Mouse (Mus musculus) E14TG2a.4 (cell line): ENCODE measurements around the gene Plk5.

Experiments used
- CTCF ChIP-seq: conservative IDR thresholded peaks from 2 replicates; pipeline ENCODE4 v1.5.1; 2014; ENCODE audit warnings: low read length
- NANOG ChIP-seq: IDR thresholded peaks from 2 replicates; pipeline ENCODE4 v1.6.1; 2014; ENCODE audit warnings: borderline replicate concordance, low read length, mixed read lengths
- POU5F1 ChIP-seq: IDR thresholded peaks from 2 replicates; pipeline ENCODE4 v1.6.1; 2014; ENCODE audit warnings: low read length, borderline replicate concordance

DNA sequence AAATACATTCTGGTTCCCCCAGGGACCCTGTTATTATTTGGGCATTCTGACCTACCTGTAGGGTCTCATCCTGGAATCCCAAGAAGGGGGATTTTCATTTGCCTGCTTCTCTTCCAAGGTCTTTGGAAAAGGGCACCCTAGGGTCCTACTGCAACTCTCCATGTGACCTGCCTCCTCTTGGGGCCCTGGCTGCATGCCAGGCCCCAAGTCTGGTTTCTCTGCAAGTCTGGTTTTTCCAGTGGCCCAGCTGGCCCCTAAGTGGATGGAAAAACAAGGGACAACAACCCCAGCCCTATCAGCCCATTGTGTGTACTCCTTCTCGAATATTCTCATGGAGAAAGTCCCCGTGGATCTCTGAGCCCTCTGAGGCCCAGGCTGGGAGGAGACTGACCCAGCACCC, 25.4 kb upstream of the Plk5 start:
- TF ChIP-seq CTCF (no peak), NANOG (no peak), POU5F1 (no peak)
